Mouse (Mus musculus) R1 (cell line): ENCODE measurements around the gene Tm4sf1.
A peak's percentile ranks its signal among the peaks of the same experiment; 100 is the strongest.

Source experiments
- DNase-seq: peaks from one replicate; pipeline ENCODE4 v3.0.0-alpha.2; 2018; ENCODE audit warnings: low read depth, low spot score

Gene Tm4sf1

GRCm38 (mm10) chr3:57301921-57302539 is at the start of gene Tm4sf1:
TSS of gene Tm4sf1 (minus strand) at chr3:57301988.
- DNase-seq, result no peak

DNA sequence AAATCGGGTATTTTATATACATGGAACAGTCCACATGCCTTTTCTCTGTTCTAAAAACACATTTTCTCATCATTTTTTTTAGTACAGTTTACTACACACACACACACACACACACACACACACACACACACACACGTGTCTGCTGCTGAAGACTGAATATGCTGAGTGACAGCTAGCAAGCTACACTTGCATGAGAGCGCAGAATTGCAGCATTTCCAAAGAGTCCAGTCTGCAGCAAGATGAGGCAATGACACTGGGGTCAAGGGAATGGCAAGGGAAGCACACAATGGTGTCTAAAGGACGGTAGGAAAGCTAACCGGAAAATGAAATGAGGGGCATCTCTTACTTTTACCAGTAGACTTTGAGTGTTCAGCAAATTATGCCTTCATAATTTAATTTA is 43.0 kb upstream of the Tm4sf1 start:
- no peak for DNase-seq

DNA sequence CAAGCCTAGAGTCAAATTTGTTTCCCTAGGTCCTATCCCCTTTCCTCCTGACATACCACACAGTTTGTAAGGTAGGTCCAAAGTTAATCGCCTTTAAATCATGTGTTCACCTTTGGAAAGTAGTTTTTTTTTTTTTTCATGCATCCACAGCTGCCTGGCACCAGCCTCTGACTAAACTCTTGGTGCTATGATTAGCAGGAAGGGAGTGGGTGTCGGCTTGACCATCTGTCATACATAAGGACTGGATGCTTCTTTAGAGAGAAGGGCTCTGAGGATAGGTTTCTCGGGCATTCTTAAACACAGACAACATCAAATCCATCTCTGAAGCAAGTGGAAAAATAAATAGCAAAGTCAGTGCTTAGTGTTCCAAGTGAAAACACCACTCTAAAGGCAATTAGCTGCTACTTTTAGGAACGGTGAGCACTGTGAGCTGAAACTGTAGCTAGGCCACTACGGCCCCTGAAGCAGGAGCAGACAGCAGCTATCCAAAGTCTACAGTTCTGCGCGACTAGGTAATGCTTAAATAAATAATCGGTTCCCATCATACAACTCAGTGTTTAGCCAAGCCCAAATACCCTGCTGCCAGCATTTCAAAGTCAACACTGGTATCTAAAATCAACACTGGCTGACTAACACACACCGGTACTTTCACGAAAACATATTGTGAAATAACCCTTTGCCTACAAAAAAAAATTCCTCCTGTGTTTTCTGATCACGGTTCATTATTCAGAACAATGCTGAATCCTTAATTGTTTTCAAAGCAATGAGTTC is 42.2 kb upstream of the Tm4sf1 start:
- DNase-seq, result no peak

- no peak for DNase-seq
Observed at GRCm38 (mm10) chr3:57342976-57343375, 41.2 kb upstream of the Tm4sf1 start.

- no peak for DNase-seq
Observed at GRCm38 (mm10) chr3:57341321-57341720, 39.5 kb upstream of the Tm4sf1 start.

DNA sequence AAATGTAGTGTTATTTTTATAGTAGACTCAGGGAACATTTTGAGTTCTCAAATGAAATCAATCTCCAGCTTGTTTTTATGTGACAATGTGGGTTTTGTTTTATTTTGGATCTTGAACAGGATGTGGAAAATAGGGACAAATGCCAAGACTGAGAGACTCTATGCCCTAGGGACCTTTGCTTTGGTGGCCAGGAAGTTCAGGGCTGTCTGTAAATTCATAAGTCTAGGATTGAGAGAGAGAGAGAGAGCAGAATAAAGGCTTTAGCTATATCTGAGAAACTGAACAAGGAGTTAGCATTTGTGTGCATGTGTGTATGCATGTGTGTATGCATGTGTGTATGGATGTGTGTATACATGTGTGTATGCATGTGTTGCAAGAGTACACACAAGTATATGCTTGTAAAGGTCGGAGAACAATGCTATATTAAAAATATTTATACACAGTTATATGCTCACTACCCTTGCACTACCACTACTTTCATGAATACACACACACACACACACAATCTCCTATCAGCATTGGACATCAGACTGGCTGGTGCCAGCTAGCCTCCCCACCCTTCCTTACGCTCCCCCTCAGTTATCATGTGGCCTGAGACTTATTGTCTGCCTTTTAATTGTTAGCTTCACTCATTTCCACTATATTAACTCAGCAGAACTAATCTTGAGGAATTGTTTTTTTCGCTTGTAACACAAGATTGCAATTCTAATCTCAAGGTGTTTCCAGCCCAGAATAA is 33.5 kb upstream of the Tm4sf1 start:
- no peak for DNase-seq

- DNase-seq, result no peak
Observed at GRCm38 (mm10) chr3:57327941-57328340, 26.2 kb upstream of the Tm4sf1 start.

DNA sequence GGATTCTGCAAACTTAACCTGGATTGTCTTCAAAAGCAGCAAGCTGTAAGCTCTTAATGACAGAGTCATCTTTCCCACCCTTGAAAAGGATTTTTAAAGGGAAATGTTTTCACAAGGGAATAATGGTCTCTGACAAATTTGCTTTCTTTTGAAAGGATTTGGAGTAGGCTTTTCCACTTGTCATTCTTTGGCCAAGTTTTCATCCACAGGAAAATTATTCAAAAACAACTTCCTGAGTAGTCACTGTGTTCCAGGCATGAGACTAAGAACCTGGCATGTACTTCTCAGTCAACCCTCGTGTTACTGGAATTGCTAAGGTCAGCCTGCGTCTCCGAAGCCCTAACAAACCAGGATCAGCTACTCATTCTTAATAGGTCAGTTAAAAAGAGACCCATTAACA is 5.3 kb upstream of the Tm4sf1 start:
- no peak for DNase-seq

- no peak for DNase-seq
Observed at GRCm38 (mm10) chr3:57305564-57305963, 3.8 kb upstream of the Tm4sf1 start.

- DNase-seq, result no peak
Observed at GRCm38 (mm10) chr3:57304484-57304883, 2.7 kb upstream of the Tm4sf1 start.

DNA sequence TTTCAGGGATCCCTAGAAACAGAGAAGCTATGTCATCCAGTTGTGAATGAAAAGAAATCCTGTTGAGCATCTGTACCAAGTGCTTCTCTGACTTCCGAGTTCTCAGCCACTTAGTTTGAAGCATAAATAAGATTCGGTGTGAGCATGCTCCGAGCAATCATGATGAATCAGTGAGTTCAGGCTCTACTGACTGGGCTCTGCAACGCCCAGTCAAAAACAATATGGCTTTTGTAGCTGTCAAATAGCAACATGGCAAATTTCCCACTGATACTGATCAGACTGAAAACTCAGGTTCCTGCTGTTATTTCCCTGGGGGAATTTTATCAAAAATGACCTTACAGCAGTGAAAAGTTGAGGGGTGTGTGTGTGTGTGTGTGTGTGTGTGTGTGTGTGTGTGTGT is 2.3 kb upstream of the Tm4sf1 start:
- DNase-seq, result no peak

DNA sequence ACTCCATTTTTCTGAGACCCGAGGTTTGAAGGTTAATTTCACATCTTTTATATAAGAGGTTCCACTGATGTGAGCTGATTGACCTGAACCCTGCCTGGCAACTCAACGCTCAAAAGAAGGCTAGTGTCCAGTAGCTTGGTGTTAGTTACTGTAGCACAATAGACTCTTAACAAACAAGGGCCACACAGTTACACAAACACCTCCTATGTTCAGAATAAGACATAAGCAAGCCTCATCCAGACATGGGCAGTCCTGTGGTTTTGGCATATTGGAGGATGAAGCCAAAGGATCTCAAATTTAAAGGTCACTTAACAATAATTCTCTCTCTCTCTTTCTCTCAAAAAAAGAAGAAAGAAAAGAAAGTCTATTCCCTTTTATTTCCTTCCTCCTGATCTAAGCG is 1.7 kb upstream of the Tm4sf1 start:
- no peak for DNase-seq

DNA sequence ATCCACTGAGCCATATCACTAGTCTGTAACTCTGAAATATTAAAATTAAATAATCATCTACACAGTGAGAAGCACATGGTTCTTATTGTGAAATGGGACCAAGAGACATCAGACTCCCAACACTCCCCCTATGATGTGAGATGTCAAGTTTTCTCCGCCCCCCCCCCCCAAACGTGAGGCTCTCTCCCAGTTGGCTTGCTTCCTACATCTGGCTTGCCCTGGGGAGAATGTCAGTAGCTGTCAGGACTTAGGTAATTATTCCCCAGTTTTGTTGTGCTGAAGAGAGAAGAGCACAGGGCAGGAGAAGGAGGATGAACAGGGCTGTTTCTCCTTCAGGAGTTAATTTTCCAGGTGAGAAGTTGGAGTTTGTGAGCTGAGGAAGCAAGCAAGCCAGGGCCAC is 1.1 kb upstream of the Tm4sf1 start:
- DNase-seq, result no peak

DNA sequence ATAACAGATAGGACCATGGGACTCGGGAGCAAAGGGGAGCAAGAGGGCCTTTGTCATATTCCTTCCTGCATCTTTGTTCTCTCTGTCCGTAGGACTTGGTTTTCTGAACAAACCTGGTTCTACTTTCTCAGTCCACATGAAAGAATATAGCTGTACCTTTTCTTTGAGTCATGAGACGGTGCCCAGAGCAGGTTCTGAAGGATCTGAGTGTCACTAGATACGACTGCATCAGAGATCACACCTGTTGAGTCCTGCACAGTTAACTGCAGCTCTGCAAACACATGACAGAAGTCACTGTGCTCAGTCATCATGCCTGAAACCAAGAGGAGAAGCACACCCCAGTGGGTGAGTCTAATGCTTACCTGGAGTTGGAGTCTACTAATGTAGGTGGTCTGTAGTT is 422 bp downstream of the Tm4sf1 start:
- no peak for DNase-seq

DNA sequence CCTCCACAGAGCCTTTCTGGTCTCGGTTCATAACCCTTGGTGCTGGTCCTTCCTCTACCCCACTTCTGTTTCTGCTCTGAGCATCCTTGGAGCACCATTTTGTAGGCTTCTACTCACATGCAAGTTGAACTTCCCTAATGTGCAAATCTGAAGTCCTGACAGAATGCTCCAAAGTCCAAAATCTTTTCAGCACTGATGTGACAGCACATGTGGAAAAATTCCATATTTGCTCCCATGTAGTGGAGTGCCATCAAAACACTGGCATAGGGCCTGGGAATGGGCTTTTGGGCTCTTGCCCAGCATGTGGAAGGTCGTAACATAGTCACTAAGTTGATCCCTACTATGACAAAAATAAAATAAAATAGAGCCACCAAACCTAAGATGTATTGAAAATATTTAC is 3.8 kb downstream of the Tm4sf1 start:
- DNase-seq, result no peak

DNA sequence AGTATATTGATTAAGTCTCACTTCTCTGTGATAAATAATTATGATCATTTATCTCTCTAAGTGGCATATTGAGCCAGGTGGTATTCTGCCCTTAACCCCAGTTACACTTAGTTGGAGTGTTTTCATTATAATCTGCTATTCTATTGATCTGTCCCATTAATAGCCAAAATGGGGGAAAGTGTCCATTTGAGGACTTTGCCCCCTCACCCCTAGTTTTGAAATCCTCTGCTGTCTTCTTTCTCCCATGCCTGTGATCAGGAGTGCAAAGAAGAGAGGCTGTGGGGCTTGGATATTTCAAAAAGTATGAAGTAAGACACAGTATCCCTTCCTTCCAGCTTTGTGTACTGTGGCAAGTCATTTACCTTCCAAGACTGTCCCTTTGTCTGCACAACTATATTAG is 5.2 kb downstream of the Tm4sf1 start:
- no peak for DNase-seq

DNA sequence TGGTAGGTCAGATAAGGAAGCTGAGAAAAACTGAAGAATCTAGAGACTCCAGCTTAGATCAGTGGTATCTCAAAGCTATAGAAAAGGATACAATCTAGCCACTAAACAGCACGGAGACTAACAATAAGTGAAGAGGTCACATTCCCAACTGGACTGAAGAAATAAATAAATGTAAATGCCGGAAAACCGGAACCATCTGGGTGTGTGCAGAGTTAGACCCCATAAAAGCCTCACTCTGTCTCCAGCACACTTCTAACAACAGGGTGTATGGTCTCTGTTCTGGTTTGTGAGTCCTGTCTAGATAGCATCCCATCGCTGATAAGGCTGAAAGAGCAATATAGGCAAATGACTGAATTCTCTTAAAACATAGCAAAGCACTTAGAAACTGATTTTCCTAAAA is 6.2 kb downstream of the Tm4sf1 start:
- DNase-seq, result no peak

- DNase-seq, result no peak
Observed at GRCm38 (mm10) chr3:57294742-57295525, 6.9 kb downstream of the Tm4sf1 start.

GRCm38 (mm10) chr3:57293925-57294324 is 7.9 kb downstream of the Tm4sf1 start:
- peak; percentile 18 for DNase-seq

DNA sequence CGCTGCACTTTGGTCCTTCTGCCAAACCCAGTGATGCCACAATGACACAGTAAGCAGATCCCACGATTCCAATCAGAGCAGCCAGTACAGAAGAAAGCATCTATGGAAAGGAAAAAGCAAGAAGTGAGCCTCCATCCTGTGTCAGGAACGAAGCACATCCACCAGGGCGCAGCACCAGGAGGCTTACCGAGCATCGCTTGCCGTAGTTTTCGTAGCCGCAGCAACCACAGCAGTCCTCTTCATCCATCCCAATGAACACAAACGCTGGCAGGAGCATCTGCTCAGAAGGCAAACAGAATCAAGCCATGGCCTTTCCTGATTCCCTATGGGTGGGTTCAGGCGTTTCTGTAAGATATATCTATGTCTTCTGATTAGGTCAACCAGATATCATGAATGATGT is 9.0 kb downstream of the Tm4sf1 start:
- no peak for DNase-seq

DNA sequence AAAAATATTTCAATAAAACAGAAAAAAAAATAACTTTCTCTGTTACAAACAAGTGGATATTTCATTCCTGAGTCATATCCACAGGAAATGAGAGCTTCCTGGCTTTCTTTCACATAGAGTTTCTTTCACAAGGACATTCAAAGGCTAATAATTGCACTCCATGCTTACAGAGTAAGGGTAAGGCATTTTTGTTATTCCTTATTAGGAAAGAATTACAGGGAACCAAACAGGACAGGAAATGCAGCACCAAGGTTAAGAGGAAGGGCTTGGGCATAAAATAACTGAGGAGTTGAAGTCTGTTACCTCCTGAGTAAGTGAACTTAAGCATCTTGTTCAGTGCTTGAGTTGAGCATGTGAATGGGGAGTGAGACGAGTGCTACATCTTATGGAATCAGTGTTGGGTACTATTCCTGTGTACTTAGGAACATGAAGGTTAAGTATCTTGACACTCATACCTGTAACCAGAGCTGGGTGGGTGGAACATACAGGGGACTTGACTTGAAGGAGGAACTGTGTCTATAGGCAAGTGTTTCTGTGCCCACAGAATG is 12.8 kb downstream of the Tm4sf1 start:
- no peak for DNase-seq
